Mouse (Mus musculus) kidney, embryonic 14.5 days (tissue): ENCODE measurements around the gene Clec3b. TPM values are rescaled to one million over a fixed set of nuclear protein-coding genes. Genes with fewer than 3 reads are reported as not detected.

Source experiments
- ATAC-seq: fragments of 200-750 bp; cut with Nextera tagmentation; 2 replicates; pipeline ENCODE4 v1.8.0; 2017; ENCODE audit warnings: moderate number of reproducible peaks, mild to moderate bottlenecking, moderate TSS enrichment, moderate library complexity; ENCODE audit not compliant: low FRiP score, low TSS enrichment
- H3K27ac ChIP-seq: fragments of 300-500 bp; sonication (generic); 2 replicates; pipeline ENCODE4 v1.5.1; 2014; ENCODE audit warnings: low read depth, mild to moderate bottlenecking, low read length, moderate library complexity, mixed read lengths
- H3K27me3 ChIP-seq: fragments of 300-500 bp; sonication (generic); 2 replicates; pipeline ENCODE4 v1.6.1; 2014; ENCODE audit warnings: mild to moderate bottlenecking, low read length; ENCODE audit not compliant: control insufficient read depth, insufficient read depth
- H3K36me3 ChIP-seq: fragments of 300-500 bp; sonication (generic); 2 replicates; pipeline ENCODE4 v1.6.1; 2014; ENCODE audit warnings: low read length, mixed read lengths; ENCODE audit not compliant: control insufficient read depth, insufficient read depth
- H3K4me1 ChIP-seq: fragments of 300-500 bp; sonication (generic); 2 replicates; pipeline ENCODE4 v1.6.1; 2014; ENCODE audit warnings: low read length, mixed read lengths; ENCODE audit not compliant: control insufficient read depth, insufficient read depth
- H3K4me2 ChIP-seq: fragments of 300-500 bp; sonication (generic); replicated peaks from 2 replicates; pipeline ENCODE4 v1.6.1; 2014; ENCODE audit warnings: low read depth, mild to moderate bottlenecking, low read length
- H3K4me3 ChIP-seq: fragments of 300-500 bp; sonication (generic); 2 replicates; pipeline ENCODE4 v1.5.1; 2014; ENCODE audit warnings: mild to moderate bottlenecking, low read length
- H3K9ac ChIP-seq: fragments of 300-500 bp; sonication (generic); 2 replicates; pipeline ENCODE4 v1.6.1; 2014; ENCODE audit warnings: low read depth, mild to moderate bottlenecking, low read length, moderate library complexity
- H3K9me3 ChIP-seq: fragments of 300-500 bp; sonication (generic); 2 replicates; pipeline ENCODE4 v1.6.1; 2016; ENCODE audit warnings: low read length; ENCODE audit not compliant: control insufficient read depth
- WGBS: fragments of 180-500 bp; shearing (Covaris S2); extraction: QIAGEN DNeasy Blood & Tissue Kit; methylation state at CpG from one replicate; pipeline ENCODE4 v1.1.7; 2014; 5-methylcytosine and 5-hydroxymethylcytosine counted together
- polyA plus RNA-seq: library from polyadenylated mRNA; unstranded; fragments of >200 nt; fragmentation: Nextera tagmentation; extraction: Ambion mirVana; gene quantifications from 2 replicates; pipeline ENCODE4 v1.2.1, GENCODE M21; 2014

Clec3b gene
- polyA plus RNA-seq, 1 experiment from 2014 or later = not detected

GRCm38 (mm10) chr9:123123017-123123416, 27.7 kb upstream of the Clec3b start:
- Histone ChIP-seq H3K9ac (no peak overlapping the region), H3K4me2 (no peak overlapping the region), H3K27ac (no peak overlapping the region), H3K4me1 (no peaks in the 10 kb centered on the region), H3K4me3 (no peak overlapping the region), H3K27me3 (no peaks in the 10 kb centered on the region), H3K36me3 (peaks cover 70% of the 10 kb centered on the region), H3K9me3 (no peaks in the 10 kb centered on the region)
- no peak for ATAC-seq
- 96% methylated on average over 3 of the region's 3 CpGs for WGBS

- Histone ChIP-seq H3K4me1 (no peaks in the 10 kb centered on the region), H3K36me3 (peaks cover 76% of the 10 kb centered on the region), H3K9ac (no peak overlapping the region), H3K4me2 (no peak overlapping the region), H3K27me3 (no peaks in the 10 kb centered on the region), H3K27ac (no peak overlapping the region), H3K4me3 (no peak overlapping the region), H3K9me3 (no peaks in the 10 kb centered on the region)
- ATAC-seq = no peak
- 98% methylated on average over 6 of the region's 6 CpGs for WGBS
Observed at GRCm38 (mm10) chr9:123123571-123124412, 27.0 kb upstream of the Clec3b start.

- WGBS = 92% methylated on average over 2 of the region's 2 CpGs
- no peaks in the 10 kb centered on the region for H3K27me3 ChIP-seq
- no peak for ATAC-seq
Observed at GRCm38 (mm10) chr9:123124413-123124981, 26.2 kb upstream of the Clec3b start.

DNA sequence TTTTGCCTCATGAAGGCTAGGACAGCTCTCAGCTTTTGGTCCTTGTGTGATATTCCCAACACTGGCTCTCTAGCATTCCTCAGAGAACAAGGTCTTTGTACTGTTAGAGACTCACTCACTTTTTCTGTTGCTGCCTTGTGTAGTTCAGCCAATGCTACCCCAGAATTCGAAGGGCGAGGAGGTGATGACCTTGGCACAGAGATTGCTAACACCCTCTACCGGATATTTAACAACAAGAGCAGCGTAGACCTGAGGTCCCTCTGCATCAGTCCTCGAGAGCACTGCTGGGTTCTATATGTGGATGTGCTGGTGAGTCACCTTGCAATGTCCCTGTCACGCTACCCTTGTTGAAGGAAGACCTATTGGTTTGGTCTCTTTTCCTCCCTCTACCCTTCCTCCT, 23.1 kb upstream of the Clec3b start:
- H3K9ac ChIP-seq = no peak overlapping the region
- peaks cover 77% of the 10 kb centered on the region for H3K36me3 ChIP-seq
- H3K27ac ChIP-seq = no peak overlapping the region
- no peaks in the 10 kb centered on the region for H3K4me1 ChIP-seq
- no peak overlapping the region for H3K4me3 ChIP-seq
- no peak for ATAC-seq
- no peaks in the 10 kb centered on the region for H3K27me3 ChIP-seq
- H3K4me2 ChIP-seq = no peak overlapping the region
- no peaks in the 10 kb centered on the region for H3K9me3 ChIP-seq
- WGBS = 93% methylated on average over 6 of the region's 6 CpGs

More at GRCm38 (mm10) chr9:123124413-123124981, 26.2 kb upstream of the Clec3b start:
- Histone ChIP-seq H3K9ac (no peak overlapping the region), H3K36me3 (peaks cover 76% of the 10 kb centered on the region), H3K4me2 (no peak overlapping the region), H3K4me1 (no peaks in the 10 kb centered on the region), H3K9me3 (no peaks in the 10 kb centered on the region), H3K4me3 (no peak overlapping the region), H3K27ac (no peak overlapping the region)

DNA sequence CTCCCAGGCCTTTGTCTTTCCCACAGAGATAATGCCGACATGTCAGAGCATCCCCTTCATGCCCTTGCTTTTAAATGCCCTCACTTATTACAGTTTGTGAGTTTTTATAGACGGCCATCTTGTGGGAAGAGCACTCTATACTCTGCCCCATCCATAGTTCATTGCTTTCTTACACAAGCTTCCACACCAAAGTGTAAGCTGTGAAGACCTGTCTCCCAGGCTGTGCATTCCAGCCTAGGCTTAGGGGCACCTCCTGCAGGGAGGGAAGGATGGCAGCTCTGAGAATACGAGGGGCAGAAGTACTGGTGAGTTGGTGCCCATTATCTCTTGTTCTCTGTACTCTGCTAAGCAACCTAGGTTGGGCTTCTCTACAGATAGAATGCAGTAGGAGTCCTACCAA, 17.8 kb upstream of the Clec3b start:
- Histone ChIP-seq H3K9me3 (no peaks in the 10 kb centered on the region), H3K27ac (no peak overlapping the region), H3K36me3 (peaks cover 96% of the 10 kb centered on the region), H3K9ac (no peak overlapping the region), H3K4me3 (no peak overlapping the region), H3K4me2 (no peak overlapping the region), H3K4me1 (no peaks in the 10 kb centered on the region), H3K27me3 (no peaks in the 10 kb centered on the region)
- ATAC-seq = no peak
- WGBS = 92% methylated on average over 3 of the region's 3 CpGs

DNA sequence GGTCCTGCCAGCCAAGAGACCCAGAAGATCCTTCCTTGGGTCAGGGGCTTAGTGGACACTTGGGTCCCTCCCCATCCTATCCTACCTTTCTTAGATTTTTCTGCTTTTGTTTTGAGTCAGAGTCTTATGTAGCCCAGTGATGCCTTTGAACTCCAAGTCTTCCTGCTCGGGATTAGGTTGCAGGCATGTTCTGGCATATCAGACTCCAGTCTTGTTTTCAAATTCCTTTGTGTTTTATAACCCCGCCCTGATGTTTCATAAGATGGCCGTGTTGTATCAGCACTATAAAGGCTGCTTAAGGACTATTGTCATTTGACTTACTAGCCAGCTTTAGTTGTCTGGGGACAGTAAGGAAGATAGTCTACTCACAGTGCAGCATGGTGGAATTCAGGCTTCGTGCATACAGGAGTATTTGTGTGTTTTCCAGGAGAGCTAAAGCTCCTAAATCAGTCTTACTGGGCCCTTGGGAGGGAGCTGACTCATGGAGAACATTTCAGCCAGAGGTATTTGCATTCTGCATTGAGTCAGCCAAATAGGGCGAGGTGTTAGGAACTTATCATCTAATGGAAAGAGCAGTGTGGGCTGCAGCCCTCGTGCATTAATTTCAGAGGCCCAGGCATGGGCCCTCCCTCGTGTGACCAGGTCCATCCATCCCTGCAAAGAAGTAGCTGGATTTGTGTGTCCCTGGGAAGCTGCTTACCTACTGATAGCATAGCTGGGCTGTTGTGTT, 13.6 kb upstream of the Clec3b start:
- H3K27me3 ChIP-seq = no peaks in the 10 kb centered on the region
- H3K36me3 ChIP-seq = peaks cover 68% of the 10 kb centered on the region
- H3K4me3 ChIP-seq = no peak overlapping the region
- 0 out of 2 replicates have a peak, but pooled peaks have one; percentile 53 for ATAC-seq
- H3K9ac ChIP-seq = no peak overlapping the region
- H3K4me2 ChIP-seq = no peak overlapping the region
- 83% methylated on average over 7 of the region's 7 CpGs for WGBS
- 0 out of 2 replicates have a peak, but pooled peaks cover 5% of the 10 kb centered on the region for H3K4me1 ChIP-seq
- no peak overlapping the region for H3K27ac ChIP-seq
- H3K9me3 ChIP-seq = no peaks in the 10 kb centered on the region

- Histone ChIP-seq H3K4me1 (0 out of 2 replicates have a peak, but pooled peaks cover 5% of the 10 kb centered on the region), H3K9ac (no peak overlapping the region), H3K36me3 (peaks cover 50% of the 10 kb centered on the region), H3K9me3 (peaks cover 7% of the 10 kb centered on the region; the same call in 1 of the 2 replicates), H3K4me3 (no peak overlapping the region), H3K4me2 (no peak overlapping the region), H3K27me3 (no peaks in the 10 kb centered on the region), H3K27ac (peak overlapping the region; percentile 49)
- 56% methylated on average over 5 of the region's 5 CpGs for WGBS
- peak; percentile 84 for ATAC-seq
Observed at GRCm38 (mm10) chr9:123138891-123139474, 11.8 kb upstream of the Clec3b start.

DNA sequence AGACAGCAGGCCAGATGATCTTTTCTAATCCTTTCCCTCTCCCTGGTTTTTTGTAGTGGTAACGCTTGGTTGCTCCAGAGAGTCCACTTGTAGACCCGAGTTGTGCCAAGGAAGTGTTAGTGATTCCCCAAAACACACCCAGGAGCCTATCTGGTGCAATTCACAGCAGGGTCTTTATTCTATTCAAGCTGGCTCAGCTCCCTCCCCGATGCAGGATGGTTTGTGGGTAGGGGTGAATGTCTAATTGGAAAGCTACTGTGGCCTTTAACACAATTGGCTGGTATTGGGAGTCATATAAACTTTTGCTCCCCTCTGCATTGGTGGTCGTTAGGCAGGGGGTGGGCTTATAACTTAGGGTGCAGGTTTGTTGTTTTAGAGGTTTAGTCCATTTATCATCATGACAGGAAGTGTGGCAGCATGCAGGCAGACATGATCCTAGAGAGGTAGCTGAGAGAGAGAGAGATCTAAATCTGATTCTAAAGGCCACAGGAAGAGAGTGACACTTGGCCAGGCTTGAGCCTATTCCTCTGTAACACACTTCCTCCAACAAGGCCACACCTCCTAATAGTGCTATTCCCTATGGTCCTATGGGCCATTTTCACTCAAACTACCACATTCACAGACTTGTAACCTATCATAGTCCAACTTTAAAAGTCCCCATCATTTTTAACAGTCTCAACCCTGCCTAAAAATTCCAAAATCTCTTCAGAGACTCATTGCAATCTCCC, 10.7 kb upstream of the Clec3b start:
- Histone ChIP-seq H3K9me3 (peaks cover 12% of the 10 kb centered on the region; the same call in 1 of the 2 replicates), H3K4me1 (0 out of 2 replicates have a peak, but pooled peaks cover 5% of the 10 kb centered on the region), H3K9ac (no peak overlapping the region), H3K27ac (no peak overlapping the region; the same call in 1 of the 2 replicates), H3K4me3 (no peak overlapping the region), H3K36me3 (peaks cover 39% of the 10 kb centered on the region), H3K4me2 (no peak overlapping the region), H3K27me3 (no peaks in the 10 kb centered on the region)
- ATAC-seq = no peak
- 90% methylated on average over 4 of the region's 4 CpGs for WGBS
